Mouse (Mus musculus) adrenal gland, adult 8-10 months (tissue): ENCODE data around the gene Ablim1. TPM values are rescaled to one million over a fixed set of nuclear protein-coding genes. Genes with fewer than 3 reads are reported as not detected.

Experiments
- DNase-seq: peaks from one replicate; pipeline ENCODE4 v3.0.0; 2022
- total RNA-seq, 4 experiments: library from RNA; stranded (reverse); gene quantifications; 2 replicates each; pipeline ENCODE4 v1.2.4; 2022

The Ablim1 gene
- total RNA-seq, 4 experiments from 2014 or later: 31.0 to 43.9 (median 33.1) TPM

DNA sequence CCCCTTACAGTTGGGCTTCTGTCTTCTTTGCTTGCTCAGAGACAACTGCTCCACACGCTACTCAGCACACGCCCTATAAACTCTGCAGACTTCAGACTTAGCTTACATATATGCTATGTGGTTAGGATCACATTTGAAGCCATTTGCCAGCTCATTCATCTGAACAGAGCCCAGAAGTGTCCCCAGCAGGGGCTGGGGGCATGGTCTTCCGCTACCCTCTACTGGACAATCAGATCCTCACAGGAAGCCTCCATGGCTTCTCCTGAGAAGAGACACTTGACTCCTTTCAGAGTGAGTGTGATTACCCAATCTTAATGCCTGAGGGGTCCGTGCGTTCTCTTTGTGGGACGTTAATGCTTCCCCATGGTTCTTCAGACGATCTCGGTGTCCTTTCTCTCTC, 59.6 kb downstream of the Ablim1 start:
- DNase-seq: no peak

DNA sequence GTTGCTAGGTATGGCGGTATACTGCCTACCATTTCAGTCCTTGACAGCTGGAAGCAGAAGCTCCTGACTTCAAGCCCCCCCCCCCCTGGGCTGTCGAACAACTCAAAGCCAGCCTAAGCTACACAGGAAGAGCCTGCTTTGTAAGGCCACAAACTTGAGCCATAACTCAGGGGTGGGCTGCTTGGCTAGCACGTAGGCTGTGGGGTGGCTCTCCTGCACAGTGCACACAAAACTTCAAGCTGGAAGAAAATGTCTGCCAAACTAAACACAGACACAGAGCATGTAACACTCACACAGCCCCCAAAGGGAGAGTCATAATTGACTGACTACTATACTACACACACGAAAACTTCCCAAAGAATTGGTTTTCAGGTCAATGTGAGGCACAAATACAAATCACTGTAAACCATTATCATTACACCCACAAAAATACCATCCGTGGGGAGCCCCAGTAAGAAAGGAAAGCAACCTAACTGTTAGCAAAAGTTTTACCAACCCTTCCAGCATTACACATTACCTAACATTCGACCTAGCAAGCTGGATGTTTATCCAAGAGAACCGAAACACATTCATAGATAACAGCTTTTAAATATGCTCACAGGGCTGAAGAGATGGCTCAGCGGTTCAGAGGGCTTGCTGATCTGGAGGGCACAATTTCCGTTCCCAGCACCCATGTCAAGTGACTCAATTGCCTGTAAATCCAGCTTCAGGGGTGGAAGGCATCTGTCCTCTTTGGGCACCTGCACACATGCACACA, 61.8 kb downstream of the Ablim1 start:
- DNase-seq: no peak

DNA sequence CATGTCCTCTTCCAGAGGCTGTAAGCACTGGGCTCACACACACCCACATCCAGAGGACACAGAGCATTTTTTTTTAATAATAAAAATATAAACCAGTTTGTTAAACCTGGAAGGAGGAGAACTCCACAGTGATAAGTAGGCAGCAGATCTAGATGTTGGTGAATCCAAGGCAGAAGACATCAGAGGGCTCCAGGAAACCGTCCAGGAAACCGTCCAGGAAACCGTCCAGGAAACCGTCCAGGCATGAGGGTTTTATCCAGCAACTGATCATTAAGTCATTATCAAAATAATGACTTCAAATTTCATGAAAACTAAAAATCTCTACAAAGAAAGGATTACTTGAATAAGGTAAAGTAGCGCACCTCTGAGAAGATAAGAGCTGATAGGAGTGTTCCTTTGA, 65.9 kb downstream of the Ablim1 start:
- no peak for DNase-seq

DNA sequence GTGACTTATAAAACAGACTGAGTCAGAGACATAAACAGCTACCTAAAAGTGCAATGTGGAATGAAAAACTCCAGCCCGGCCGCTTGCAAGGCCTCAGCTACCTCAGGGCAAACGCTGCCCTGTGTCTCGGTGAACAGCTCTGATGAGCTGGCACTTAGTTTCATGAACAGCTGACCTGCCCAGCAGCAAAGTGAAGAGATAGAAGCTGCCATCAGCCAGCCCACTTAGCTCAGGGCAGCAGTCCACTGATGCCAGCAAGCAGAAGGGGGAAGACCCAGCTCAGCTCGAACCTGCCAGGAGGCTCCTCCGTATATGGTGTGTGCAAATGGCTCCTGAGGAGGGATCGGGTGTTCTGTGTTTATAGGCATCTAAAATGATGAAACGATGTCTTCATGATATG, 67.5 kb downstream of the Ablim1 start:
- DNase-seq: no peak

DNA sequence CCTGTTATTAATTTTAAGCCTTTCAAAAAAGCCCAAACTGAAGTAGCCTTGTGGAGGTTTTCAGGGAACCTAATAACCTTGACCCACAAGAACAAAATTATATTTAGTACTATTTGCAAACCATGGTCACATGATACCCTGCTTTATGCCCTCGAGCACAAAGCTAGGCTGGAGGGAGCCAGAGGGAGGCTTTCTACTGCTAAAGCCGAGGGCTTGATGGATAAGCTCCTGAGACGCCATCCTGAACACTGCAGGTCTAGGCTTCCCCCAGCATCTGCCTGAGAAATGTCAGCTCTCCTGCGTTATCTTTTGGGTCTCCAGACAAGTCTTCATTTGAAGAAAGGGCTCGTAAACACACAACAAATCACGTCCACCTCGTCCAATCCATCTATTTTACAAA, 70.4 kb downstream of the Ablim1 start:
- no peak for DNase-seq

DNA sequence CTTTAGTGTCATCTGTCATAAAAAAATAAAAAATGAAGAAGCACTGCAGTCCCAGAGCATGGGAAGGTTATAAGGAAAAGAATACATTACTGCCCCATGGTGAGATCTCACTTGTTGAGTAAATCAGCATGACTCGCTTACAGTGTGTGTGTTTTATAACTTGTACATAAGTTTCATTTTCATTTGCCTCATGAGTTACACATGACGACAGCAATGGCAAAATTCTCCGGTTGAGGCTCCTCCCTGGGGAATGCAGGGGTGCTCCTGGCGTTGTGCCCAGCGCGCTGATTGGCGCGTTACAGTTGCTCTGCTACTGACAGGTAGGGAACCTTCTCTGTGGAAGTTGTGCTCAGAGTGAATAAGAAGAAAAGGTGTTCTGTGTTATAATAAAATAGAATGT, 71.1 kb downstream of the Ablim1 start:
- peak; percentile 47 for DNase-seq

DNA sequence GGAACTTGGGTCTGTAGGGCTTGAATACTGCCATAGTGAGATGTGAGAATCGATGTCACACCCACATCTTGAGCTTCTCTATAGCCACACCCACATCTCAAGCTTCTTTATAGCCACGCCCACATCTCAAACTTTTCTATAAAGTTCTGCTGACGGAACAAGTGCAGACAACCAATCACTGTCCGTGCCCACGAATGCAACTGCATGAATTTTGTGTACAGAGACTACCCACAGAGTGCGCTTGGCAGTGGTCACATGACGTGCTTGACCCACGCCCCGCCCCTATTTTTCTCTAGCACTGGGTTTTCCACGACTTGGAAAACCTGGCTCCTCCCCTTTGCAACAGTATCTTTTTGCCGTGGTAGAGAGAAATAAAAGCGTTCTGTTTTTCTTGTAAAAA, 71.5 kb downstream of the Ablim1 start:
- DNase-seq: no peak

DNA sequence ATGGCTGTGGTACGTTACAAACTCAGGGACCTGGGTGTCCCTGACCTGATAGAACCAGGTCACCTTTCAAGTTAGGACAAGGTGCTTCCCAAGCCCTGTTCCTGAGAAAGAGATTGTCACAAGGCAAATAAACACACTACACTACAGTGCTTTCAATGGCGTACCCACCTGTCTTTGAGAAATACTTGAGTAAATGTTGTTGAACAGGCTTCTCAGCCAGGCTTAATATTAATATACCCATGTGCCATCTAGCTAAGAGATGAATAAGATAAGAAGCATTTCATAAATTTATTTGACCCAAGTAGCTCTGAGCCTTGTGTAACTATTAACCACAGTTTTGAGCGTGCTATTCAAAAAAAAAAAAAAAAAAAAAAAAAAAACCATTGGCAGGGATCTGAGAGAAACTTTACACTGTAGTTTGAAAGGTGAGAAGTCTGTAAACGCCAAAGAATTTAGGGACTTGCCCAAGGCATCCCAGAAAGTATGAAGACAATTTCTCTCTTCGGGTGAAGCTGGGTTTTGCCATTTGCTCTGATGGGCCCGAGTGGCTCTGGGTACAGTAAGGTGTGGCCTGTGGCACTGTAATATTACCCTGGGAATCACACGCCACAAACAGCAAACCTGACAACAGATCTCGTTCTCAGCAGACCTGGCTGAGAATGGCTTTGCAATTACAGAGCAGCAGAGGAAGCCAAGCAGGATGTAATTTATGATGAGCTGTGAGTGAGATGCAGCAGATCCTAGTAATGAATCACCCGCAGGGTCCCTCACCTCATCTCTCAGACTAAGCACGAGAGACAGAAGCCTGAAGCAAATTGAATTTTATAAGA, 73.1 kb downstream of the Ablim1 start:
- no peak for DNase-seq

DNA sequence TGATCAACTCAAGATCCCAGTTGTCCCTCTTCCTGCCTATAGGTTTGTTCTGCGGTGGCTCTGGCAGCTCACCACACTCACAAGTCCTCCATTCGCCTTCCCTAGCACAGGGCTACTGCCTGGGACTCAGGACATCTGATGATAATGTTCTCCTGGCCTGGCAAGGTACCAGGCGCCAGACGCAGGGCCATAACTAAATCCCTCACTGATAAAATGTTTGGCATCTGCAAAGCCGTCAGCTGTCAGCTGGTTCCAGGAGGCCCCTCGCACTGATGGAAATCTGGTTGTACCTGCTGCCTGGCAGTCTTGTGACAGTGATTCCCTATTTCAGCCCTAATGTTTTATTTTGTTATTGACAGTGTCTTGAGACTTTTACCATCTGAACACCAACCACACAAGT, 74.5 kb downstream of the Ablim1 start:
- no peak for DNase-seq

DNA sequence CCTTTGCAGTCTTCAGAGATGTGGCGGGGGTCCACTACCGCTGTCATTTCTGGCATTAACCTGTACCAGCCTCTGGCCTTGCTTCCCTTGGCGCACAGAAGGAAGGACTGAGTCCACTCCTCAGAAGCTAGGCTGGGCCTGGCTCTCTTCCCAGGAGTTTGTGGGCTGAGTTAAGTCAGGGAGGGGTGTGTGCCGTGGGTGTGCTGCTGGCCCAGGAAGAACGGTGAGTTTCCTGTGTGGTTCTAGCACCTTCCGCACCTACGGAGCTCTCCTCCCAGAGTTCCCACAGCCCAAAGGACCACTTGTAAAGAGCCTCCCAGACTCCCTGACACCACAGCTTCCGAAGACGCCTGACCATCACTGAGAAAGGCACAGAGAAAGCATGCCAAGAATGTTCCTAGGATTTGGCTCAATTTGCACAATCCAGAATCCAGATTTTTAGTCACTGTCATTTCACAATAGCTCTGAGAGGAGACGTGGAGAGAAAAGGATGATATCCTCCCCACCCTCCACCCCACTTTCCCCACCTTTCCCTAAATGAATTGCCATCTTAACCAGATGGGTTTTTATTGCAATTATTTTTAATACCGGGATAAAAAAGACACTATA, 75.4 kb downstream of the Ablim1 start:
- no peak for DNase-seq

DNA sequence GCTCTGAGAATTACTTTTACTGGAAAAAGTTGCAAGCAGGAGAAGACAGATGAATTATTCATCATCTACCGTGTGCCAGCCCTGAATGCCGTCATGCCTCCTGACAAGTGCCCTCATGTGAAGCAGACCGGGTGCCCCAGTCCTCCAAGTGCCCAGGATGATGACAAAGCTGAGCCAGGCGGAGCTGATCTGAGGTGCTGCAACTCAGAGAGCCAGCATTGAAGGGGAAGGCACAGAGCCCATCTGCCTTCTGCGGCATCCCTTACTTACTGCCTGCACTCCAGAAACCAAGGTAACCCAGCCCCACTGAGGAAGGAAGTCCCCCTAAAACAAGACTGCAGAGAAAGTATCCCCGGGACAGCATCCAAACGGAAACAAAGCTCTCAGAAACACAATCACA, 76.3 kb downstream of the Ablim1 start:
- no peak for DNase-seq

DNA sequence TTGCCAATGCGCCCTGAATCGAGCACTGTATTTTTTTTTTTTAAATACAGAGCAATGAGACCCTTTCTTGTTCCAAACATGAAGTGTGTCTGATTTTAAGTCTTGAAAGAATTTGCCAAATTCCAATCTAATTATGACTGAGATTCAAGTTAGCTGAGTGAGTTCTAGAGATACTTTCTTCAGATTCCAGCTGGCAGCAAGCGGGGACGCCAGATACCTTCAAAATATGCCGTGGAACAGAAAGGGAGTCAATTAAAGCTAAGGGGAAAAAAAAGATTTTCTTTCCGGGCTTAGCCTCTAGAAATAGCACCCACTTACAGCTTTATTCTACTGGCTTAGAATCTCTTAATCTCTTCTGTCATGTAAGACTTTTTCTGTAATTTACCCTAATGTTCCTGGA, 77.2 kb downstream of the Ablim1 start:
- DNase-seq: no peak

DNA sequence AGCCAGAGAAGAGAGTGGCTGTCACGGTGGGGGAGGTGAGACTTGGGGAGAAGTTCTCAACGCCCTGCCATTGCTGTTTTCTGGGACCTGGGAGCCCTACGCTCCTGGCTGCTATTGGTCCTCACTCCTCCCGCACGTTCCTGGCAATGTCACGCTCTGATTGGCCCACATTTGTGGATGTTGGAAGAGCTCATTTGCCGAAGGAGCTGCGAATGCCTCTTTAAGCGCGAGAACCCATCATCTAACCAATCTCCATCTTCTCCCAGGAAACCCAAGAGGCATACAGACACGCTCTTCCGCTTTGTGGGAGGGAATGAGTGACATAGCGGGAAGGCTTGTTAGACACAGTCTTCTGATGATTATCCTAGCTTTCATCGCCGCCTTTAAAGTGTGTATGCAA, 78.1 kb downstream of the Ablim1 start:
- no peak for DNase-seq

DNA sequence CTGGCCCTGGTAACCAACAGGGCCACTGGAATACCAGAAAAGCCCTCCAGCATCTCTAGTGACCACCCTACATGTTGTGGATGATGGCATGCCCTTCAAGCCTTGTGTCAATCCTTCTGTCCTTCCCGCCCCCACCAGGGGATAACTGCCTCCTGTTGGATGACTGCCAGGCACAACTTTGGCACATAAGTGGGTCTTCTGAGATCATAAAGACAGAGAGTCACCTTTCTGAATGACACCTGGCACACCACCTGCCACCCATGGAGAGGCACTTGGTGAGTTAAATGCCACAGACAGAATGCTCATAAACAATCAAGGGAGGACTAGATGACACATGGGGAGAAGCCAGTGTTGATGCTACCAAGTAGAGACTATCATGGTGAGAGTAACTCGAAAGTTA, 78.8 kb downstream of the Ablim1 start:
- no peak for DNase-seq

DNA sequence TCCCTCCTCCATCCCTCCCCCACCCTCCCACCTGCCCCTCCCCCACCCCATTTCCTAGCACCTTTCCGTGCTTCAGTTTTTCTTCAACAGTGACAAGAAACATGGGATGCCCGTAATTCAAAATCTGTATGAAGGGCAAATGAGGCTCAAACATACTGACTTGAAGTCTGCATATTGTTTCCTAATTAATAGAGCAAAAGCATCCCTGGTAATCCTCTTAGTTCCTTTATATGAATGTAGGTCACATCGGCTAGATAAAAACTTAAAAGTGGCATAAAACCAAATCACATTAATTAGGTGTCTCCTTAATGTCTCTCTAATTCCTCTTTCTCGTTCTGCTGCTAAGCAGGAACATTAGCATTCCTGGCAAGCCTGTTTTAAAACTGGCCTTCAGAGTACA, 83.7 kb downstream of the Ablim1 start:
- no peak for DNase-seq

DNA sequence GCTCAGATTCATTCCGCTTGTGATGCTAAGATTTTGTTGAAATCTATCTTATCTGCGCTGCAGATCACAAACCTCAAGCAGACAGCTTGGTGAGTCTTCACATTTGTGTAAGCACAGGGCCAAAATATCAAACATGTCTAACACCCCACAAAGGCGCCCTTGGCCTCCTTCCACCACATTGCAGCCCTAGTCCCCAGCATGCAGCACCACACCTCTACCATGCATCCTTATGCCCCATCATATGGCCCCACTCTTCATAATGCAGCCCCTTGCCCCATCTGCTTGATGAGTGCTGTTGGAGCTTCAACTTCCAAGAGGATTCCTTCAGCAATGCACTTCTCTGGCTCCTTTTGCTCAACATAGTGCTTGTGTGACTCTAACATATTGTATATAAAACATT, 85.6 kb downstream of the Ablim1 start:
- no peak for DNase-seq

DNA sequence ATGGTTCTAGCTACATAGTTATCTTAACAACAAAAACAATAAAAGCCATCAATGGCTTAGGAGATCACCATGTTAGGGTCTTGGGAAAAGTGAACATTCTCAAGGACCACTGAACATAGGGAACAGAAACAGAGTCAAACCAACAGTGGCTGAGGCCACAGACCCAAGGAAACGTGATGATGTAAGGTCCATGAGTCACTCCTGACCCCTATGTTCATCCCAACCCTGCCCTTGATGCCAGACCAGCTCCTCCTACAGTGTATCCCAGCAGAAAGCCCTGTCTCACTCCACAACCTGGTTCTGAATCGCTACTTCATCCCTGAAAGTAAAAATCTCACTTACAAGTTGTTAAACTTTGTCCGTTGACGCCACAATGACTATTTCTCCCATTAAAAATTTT, 86.1 kb downstream of the Ablim1 start:
- DNase-seq: peak; percentile 55

DNA sequence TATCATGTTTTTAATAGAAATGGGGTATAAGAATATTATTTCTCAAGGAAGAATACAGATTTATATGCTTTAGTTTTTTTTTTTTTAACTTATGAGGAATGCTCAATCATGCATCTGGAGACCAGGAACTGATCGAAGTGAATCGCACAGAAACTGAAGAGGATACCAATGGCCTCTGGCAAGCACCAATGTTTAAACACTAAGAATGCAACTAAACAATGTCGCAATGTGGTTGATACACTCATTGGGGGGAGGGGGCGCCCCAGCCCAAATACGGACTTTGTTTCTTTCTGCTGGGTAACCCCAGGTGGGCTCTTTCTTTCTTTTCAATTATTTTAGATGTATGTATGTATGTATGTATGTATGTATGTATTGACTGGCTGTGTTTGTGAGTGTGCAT, 90.3 kb downstream of the Ablim1 start:
- DNase-seq: no peak

DNA sequence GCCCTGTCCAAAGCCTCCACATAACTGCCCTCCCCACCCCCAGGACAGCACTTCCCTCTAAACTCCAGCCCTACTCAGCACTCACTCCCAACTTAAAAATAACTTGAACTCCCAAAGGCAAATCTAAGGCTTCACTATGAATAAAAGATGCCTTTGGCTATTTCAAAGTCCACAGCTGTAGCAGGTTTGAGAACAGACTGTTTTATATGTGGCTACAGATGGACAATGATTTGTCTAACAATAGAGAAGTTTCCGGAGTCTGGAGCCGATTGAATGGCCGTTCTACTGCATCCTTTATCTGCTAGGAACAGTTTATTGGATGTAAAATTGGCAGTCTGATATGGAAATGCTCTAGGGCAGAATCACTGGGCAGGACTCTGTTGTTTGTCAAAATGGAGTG, 91.0 kb downstream of the Ablim1 start:
- DNase-seq: no peak

DNA sequence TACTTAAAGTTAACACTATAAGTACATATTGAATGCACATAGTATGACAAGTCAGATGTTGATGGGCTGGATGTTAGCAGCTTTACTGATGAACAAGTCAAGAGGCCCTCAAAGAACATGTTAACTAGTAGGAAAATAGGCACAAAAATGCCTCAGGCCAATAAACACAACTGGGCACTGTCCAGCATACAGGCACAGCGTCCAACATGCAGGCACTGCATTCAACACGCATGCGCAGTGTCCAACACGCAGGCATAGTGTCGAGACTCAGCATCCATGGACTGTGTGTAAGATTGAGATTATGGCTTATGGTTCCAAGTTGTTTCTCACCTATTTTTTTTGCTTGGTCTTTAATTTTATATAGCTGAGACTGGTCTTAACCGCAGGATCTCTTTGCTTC, 92.1 kb downstream of the Ablim1 start:
- DNase-seq: no peak

DNA sequence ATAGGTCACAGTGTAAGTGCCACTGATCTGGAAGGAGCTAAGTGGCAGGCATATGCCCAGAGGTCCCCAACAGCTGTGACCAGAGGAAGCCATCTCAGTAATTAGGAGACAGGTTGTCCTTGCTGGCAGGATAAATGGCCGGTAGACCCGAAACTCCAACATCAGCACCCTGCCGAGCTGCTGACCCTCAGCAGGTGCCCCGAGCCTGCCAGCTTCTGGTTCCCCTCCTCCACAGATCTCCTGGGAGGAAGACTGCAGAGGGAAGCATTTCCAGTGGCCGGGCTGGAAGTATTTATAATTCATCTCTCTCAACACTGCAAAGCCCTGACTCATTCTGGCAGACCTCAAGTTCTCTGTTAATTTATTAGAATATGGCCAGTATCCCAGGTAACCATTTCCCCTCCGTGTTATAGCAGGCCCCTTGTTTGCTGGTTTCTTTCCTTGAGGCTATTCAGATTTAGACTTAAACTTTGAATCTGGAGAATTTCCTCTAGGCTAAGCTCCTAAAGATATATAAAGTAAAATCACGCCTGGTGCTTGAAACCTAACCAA, 93.0 kb downstream of the Ablim1 start:
- no peak for DNase-seq

DNA sequence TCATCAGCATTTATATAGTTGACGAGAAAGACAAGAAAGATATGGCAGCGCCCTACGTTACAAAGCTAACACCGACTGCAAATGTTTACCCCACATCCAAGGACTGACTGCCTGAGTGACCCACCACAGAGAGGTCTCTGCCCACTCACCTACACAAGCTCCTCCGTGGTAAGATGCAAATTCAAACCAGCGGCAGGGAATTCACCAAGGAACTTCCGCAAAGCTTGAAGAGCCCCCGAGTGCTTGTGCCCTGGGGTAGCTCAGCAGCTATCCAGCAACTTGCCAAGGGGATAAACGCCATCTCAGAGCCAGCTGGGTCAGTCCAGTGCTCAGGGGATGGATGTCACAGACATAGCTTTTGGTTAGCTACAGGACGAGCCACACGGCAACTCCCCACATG, 95.0 kb downstream of the Ablim1 start:
- no peak for DNase-seq

DNA sequence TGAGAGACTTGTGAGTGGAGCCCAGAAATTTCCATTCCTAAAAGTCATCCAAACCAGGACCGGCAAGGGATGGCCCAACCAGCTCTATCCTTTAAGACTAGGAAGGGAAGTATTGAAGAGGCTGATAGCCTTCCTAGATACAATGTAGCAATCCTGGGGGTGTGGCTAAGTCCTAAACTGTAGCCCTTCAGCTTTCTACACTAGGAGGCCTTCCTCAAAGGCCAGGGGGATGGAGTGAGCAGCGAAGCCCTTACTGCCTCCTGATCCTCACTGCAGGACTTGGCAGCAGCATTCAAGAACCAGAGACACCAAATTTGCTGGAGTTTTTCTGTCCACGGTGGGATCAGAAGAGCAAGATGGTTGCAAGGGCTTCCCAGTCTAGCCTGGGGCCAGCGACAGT, 97.6 kb downstream of the Ablim1 start:
- no peak for DNase-seq

DNA sequence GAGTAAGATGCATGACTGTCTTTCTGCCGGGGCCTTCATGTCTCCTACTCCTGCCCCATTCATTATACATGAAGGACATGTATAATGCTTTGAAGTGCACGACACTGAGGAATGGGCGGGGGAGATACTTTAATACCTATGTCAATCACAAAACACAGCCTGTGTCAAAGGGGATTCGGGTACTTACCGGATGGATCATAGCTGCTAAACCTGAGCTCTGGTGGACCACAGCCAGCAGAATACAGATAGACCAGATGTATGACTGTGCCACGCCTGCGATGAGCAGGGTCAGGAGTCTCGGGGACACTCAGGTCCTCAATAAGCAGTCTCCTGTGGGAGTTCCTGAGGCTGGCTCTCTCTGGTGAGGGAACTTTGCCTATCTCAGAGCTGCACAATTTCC, 99.2 kb downstream of the Ablim1 start:
- no peak for DNase-seq
